Mouse (Mus musculus): ENCODE measurements at regions not wholly inside any gene's neighbourhood (a gene's known extent, or its start where the extent isn't known, plus 50 kb on each side); places are given as distances from the start of the nearest gene placed in this dataset.

DNA sequence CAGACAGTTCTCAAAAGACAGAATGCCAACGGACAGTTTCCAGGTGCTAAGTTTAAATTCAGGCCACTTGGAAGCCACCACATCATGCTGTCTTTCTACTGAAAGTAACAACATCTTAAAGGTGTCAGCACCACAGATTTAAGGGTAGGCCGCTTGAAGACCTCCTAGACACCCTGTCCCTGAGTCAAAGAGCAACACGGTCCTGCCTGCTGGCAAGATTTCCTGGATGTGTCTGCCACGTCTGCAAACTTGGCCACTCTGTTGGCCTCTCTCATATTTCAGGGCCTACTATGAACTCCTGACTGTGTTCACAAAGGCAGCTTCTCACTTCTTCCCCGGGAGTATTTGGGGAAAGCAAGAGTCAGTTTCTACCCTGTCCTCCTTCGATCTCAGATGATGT lies 194.7 kb upstream of the Esrrg start:
- DNase-seq, result peak; percentile 5

DNA sequence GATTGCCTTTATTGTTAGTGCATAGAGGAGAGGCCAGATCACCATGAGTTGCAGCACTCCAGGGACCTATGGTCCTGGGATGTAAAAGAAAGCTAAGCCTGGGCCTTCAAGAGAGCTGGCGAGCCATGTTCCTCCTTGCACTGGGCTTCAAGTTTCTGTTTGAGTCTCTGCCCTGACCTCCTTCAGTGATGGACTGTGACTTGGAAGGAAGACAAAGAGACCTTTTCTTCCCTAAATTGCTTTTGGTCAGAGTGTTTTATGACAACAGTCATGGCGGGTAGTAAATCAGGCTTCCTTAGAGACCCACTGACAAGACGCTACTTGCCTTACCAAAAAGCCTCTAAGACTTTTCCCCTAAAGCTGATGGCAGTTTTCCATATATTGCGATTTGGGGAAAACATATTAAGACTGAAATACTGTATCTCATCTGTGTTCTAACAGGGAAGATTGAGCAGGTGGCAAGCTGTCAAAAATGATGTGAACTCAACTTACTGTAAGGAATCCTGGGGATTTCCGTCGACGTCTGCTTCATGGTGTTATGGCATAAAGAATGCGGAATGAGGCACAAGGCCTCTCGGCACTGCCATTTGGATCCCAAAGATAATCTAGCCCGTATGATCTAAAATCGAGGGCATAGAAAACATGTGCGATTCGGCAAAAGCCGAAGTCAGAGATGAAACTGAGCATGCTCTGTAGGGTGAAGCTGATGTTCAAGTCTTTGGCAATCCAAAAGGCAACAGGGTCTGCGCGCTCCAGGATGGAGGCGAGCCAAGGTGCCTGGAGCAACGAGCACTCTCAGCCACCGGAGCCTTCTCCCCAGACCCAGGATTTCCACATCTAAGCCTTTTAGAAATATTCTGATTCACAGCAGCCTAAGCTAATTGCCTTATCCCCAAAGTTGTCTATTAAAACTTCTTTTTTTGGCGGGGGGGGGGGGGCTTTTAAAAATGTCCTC lies 190.1 kb upstream of the Esrrg start:
- DNase-seq, result no peak

DNA sequence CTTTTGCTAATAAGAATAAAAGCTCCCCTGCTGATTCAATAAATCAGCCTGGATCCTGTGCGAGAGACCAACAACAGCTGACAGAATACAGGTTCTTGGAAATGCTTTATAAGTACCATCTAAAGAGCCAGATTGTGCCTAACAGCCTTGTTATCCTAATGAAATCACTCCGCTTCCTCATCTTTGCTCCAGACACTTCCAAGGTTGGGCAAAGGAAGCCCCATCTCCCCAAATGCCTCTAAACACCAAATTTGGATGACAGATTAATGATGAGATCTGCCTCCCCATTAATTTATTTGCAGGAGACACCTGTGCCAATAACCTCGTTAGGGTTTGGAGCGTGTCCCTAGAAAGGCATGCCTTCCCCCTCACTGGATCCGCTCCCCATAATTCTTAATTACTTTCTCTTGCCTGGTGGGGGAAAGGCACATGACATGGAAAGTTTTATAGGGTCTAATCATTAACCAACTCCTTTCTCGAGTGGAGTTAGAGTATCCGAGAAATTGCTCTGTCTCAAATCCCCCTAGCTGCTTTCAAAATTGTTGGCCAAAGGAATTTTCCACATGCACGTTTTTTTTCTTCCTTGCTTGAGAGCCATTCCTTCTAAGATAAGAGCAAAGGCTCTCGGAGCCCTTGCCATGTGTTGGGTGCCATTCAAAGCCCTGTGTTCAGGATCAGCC lies 179.9 kb upstream of the Esrrg start:
- no peak for DNase-seq

DNA sequence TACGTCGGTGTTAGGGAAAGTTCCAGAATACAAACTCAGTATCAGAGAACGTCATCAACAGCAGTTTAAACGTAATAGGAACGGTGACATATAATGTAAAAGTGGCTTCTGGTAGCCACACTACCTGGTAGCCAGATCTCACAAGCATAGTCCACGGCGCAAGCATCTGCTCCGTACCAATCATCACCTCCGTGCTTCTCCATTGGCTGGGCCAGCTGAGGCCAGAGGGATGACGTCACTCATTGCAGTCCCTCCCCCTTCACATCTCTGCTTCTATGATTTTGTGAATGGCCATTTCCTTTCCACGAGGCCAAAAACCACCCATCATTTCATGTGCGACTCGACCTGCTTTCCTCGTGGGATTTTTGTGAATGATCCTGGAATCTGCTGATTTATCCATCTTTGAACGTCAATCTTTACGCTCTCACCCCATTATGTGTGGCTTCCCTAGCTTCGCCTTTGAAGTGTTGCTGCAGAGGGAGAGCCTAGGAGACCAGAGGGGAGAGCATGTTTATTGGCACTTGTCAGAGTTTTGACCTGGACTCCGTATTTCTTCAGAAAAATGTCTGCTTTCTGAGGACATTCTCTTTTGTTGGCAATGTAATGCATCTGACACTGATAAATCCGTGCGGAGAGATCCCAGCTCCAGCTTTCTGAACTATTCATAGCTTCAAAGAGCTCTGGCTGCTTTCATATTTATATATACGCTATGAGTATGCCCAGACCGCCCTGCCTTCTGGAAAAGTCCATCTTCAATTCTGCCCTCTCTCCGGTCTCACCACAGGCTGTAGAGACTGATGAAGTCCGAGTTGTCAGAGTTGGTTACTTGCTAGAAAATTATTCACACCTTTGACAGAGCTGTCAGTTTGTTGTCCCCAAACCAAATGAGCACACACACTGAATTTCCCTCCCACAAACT lies 174.6 kb upstream of the Esrrg start:
- DNase-seq, result no peak

DNA sequence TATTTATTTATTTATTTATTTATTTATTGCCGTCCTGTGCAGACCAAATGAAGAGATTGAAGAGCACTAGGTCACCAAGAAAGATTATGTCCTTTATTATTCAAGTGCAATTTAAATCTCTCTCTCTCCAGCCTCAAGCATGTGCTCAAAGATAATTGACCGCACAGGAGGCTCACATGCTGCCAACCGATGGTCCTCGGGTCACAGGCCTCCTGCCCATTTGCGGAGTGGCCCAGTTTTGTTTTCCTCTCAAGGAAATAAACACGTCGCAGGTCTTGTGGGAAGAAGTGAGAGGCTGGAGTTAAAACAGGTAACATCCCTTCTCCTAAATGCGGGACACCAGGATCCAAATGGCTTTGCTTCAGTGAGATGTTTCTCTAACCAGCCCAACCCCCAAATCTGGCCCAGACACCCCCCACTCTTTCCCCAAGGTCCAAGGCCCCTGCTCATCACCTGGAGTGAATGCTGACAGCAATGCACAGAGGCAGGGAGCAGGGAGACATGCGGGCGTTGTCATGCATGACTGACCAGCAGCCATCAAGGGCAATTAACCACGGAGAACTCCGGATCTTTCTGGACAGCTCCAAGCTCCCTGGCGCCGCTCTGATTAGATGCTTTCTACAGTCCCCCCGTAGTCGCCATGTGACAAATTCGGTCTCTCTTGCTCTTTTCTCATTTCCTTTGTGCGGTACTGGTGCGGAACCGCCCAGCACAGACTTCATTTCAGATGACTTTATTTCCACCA lies 169.2 kb upstream of the Esrrg start:
- no peak for DNase-seq

DNA sequence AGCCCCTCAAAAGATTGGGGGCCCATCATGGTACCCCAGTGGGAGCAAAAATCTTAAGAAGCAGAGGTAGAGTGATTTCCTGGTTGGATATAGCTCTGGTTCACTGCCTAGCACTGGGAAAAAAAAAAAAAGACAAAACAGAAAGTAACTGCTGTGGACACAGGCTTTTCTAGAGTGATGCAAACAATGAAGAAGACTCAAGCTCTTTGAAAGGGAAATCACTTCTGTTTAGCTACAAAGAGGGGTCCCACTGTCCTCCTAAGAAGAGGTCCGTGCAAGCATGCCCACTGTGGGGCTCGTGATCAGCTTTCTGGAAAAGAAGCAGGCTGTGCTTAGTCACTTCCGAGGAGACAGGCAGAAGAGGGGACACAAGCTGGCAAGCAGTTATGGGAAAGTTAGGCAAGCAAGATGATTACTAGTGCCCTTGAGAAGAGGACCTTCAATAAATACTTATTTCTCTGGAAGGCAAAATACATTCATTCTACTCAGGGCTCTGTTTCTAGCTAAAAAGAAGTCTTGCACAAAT lies 166.9 kb upstream of the Esrrg start:
- no peak for DNase-seq

DNA sequence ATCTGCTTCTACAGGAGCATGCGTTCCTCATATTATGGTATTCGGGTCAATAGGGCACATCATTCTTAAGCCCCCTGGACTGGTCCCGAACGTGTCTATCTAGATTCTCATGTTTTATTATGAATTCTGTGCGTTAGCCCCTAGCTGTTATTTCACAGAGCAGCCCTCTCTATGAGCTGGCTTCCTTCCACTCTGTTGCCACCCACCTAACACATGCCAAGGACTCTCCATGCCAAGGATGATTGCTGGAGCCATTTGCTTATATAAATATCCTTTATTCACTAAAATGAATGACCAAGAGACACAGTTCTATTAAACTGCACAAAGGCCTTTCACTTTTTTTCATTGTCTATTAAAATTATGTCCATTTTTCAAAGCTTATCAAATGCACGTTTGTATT lies 162.1 kb upstream of the Esrrg start:
- no peak for DNase-seq

DNA sequence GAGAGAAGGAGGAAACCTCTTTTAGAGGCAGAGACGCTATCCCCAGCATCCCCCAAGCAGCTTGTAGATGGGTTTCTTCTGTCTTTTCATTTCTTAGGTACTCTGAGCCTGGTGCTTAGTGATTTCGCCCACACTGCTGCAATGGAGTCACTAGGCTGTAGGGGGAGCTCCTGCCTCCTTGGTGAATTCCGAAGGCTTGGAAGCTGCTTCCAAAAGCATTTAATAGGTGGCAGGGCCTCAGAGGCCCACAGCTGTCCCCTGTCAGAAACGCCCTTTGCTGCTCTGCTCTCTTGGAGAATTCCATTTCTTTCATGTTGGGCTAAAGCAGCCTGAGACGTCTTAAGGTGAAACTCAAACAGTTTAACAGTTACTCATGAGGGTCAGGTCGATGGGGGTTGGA lies 160.4 kb upstream of the Esrrg start:
- peak; percentile 23 for DNase-seq

DNA sequence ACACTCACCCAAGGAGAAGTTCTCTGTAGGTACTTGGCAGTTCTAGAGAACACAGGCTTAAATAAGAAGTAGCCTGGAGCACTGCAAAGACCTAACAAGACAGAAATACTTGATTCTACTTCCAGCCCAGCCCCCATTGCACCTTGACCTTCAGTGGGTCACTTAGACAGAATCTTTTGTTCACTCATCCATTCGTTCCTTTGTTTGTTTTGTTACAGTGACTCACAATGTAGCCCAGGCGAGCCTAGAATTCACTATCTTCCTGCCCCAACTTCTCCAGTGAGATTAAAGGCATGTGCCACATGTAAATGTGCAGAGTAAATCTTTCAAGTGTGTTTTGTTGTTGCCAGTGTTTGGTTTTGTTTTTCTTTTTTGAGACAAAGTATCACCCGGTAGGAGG lies 158.5 kb upstream of the Esrrg start:
- DNase-seq, result no peak

DNA sequence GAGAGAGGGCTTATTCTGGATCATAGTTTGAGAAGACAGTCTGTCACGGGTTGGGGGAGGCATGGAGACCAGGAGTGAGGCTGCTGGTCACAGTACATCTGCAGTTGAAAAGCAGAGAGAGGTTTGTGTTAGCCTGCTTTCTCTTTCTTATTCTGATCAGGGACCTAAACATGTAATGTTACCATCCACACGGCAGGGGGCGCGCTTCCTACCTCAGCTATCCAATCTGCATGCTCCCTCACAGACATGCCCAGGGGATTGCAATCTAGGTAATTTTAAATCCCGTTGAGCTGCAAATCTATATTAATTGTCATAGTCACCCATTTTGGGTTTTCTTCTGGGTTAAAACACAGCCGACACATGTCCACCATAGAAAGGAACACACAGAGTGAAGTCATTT lies 156.4 kb upstream of the Esrrg start:
- DNase-seq, result no peak

DNA sequence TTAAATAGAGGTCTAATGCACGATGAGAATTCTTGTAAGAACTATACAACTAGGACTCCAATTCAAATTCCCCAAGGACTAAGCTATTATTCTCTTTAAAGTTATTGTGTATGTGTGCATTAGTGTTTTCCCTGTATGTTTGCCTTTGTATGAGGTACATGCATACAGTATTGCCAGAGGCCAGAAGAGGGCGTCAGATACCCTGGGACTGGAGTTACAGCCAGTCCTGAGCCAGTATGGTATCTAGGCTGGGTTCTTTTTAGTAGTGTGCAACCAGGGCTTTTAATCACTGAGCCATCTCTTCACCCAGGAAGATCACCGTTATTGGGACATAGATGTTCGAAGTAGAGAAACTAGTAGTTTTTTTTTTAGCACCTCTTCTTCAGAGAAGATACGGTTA lies 154.2 kb upstream of the Esrrg start:
- DNase-seq, result no peak

DNA sequence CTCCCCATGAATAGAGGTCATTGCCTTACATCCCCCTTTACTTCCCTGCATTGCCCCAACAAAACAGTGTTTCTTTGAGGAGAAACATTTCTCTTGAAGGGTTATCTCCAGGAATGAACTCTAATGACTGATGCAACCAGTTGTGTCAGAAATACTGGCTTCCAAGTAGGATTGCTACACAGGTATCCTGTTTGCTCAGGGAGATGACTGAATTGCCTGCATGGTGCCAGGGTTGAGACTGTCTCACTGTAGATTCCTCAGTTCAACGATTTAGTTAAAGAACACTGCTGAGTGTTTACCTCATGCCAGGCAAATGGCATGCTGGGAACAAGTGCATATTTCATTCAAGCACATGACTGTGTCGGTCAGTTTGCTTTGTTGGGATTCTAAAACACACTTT lies 123.8 kb upstream of the Esrrg start:
- no peak for DNase-seq

DNA sequence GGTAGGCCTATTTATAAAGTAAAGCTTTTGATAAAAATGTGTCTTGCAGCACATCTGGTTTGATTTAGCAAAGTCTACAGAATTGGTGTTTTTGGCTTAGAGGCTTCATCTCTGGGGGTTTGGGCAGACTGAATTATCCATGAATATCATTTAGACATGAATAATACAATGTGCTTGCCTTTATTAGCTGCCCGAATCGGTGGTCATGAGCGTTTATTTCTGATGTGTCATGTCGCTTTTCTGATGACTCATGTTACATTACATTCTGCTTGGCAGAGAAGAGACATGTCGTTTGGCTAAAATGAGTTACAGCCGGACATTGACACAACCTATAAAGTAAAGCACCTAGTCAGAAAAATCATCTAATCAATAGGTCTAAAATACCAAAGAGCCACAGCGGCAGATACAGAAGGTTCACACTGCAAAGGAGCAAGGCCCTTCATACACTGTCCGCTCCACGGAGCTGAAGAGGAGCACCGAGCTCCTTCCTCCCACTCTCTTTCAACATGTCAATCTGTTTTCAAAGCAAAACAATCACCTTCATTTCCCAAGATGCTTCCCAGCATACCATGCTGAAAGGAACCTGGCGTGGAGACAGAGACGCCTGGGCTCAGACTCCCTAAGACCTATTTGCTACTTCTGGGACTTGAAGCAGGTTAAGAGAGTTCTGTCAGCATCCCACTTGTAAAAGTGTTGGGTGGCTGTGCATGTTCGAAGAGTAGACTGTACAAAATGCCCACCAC lies 120.5 kb upstream of the Esrrg start:
- no peak for DNase-seq

DNA sequence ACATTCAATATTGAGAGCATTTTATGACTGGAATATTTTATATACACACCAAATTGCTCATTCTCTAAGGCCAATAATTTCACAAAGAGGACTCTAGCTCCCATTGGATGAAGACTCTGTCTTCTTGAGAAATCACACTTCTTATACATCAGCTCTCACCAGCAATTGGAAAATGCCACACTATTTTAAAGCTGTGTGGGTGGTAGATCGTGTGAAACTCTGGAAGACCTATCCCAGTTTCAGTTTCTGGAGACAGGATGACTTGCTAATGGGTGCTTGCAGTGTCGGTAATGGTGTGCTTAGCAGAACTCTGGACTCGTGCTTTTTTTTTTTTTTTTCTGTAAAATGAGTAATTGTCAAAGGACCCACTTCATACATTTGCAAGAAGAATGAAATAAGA lies 119.1 kb upstream of the Esrrg start:
- DNase-seq, result no peak

DNA sequence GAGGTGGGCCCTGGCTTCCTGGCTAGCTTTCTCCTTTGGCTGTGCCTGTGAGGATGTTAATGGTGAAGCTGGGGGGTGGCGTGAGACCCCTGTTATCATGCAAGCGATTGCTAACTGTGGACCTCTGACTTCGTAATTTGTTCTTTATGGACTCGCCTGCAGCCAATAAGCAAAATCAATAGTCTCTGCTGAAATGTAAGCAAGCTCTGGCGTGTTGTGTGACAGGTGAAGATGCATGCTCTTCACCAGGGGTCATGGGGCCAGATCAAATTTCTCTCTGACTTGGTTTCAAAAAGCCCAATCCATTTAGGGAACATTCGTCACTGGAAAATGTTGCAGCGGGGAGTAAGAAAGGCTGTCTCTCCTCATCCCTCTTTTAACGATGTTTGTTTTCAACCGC lies 103.2 kb upstream of the Esrrg start:
- no peak for DNase-seq

DNA sequence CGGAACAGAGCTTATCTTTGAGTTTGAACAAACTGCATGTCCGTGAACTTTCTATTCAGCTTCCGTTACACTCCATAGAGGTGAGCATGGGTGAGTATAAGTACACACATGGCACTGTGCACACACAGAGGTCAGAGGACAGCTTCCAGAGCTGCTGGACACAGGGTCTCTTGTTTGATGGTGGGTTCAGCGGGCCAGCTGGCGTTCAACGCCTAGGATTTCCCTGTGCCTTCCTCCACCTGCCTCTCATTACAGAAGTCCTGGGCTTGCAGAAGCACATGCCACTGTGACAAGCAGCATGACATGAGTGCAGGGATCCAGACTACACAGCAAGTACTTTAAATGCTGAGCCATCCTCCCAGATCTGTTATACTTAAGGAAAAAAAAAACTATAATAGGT lies 101.4 kb upstream of the Esrrg start:
- DNase-seq, result no peak

DNA sequence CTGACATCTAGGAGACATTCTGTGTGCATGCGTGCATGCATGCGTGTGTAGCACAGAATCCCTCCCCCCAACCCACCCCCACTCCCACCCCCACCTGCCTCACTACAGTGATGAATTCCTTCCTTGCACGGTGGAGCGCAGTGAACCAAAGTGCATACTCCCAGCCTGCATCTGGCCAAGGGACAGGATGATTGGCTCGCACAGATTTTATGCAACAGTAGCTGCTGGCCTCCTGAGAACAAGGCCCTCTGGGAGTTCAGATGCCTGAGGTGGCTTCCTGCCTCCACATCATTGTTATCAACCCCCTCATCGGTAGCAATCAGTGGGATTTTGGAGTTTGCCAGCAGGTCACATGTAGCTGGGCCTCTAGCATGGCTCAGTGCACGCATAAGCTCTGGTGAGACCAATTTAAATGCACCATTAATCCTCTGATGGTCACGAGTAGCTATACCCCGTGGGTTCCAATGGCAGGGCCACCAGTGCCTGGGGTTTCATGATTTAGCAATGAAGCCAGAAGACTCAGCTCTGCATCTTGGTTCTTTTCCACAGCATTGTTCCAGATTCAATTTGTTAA lies 77.2 kb upstream of the Esrrg start:
- DNase-seq, result no peak

DNA sequence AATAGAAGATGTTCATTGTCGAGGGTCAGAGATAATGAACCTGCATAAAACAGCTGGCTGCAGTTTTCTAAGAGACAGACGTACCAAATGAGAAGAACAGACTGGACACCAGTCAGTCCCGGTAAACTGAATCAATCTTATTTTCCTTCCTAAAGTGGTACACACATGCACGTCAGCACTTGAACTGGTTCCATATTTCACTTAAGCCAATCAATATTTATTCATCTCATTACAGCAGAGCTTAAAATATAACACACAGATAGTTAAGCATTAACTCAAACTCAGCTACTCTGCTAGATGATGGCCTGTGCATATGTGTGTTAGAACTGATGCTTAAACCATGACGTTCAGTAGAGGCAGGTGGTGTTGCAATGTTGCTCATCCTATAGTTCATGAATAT lies 72.3 kb upstream of the Esrrg start:
- no peak for DNase-seq

DNA sequence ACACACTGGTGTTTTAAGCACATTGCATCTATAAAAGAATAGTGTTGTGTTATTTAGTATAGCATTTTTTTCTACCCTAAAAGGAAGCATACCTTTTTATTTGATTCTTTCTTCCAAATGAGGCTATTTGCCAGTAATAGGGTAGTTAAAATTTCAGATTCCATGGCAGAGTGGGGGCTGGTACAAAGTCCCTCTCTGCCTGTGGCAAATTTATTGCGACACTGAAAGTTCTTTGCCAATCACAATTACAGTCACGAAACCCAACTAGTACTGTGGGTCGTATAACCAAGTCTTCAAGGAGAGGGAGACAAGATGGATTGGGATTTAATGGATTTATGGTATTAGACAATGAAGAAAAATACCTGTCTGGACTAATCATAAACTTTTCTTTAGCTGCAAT lies 51.9 kb upstream of the Esrrg start:
- DNase-seq, result no peak
